Mouse (Mus musculus): ENCODE results near the gene Tada2b.

Gene Tada2b

DNA sequence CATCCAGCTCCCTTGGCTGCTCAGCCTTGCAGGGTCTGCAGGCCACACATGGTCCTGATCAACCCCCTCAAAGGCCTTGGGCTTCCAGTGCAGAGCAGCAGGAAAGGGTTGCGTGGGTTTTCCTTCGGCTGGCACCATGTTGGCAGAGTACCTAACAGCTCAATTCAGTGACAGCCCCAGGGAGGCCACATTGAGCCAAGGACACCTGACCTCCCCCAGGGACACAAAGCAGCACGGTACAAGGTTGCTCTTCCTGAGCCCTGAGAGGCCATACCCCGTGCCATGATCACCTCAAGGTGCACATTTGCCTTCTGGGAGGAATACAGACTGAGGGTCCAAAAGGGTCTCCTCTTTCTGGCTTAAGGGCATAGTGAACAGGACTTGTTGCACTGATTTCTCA is 39.5 kb downstream of the Tada2b start:
- DNase-seq: no peak

DNA sequence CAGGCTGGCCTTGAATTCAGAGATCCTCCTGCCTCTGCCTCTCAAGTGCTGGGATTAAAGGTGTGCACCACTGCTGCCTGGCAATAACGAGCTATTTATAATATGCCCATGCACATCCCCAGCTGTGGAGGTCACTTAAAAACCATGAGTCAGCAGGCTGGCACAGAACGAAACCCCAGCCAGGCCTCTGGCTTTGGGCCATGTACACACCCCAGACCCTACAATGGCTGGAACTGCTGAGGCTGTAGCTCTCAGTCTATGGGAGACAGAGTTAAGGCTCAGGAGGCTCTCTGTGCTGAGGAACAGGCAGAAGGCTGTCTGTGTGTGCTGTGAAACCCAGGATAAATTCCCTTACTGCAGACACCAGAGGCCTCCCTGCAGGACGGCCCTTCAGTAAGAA is 43.3 kb downstream of the Tada2b start:
- no peak for DNase-seq

DNA sequence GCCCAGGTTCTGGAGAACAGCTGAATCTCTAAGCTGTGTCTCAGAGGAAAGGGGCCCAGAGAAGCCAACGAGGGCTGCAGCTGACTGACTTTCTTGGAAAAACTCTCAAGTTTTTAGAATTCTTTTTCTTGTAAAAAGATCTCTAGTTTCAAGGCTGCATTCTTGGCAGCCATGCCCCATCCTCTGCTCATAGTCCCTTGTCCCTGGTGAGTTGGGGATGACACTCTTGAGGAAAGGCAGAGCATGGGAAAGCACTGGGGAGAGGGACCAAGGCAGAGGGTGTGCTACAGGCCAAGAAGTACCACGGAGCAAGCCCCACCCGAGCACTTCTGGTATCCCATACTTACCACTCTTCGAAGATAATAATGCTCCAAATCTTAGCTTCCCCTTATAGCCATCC is 47.2 kb downstream of the Tada2b start:
- no peak for DNase-seq

DNA sequence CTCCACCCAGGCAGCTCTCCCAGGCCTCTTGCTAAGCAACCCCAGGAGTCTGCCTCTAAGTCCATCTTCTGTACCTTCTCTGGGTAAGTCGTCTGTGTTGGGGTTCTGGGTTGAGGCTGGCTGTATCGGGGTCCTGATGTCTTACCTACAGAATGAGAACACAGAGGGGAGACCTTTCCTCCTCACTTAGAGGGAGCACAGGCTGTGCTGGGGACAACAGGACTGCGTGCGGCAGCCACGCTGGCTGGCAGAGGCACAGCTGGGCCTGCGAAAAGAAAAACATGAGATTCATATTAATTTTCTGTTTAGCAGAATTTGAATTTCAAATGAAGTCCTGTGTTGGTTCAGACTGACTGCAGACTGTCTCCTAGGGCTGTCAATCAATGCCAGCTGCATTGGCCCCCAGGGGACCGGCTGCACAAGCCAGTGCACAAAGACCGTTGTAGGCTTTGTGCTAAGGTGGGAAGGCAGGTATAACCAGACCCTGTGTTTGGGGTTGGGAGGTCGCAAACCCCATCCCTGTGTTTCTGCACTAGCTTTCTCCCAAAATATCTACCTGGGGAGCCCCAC is 49.6 kb downstream of the Tada2b start:
- DNase-seq: no peak

DNA sequence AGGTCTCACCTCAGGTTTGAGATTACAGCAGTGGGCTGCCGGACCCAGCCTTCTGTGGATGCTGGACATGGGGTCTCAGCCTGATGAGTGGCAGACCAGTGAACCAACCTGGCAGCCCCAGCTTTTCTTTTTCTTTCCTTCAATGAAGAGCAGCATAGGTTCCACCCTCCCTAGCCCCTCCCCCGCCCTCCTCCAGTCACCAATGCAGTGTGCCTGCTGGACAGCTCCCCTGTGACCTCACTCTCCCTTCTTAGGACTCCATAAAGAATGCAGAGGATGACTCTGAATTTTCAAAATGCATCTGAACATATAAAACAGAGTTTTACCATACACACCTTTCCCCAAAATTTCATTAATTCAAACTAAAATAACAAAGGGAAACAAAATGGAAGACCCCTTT is 52.4 kb downstream of the Tada2b start:
- DNase-seq: no peak

DNA sequence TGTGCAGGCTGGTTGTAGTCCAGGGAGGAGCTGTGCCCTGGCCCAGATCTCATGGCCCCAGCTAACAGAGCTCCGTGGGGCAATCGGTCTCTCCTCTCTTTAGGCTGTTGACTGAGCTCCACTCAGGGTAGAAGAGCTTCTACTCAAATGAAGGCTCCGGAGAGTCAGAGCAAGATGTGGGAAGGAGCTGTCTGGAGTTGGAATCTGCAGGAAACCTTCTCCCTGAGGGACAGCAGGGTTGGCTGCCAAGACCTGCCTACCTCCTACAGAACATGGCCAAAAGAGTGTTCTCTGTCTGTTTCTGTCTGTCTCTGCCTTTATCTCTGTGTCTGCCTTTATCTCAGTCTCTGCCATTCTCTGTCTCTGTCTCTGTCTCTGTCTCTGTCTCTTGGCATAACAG is 54.5 kb downstream of the Tada2b start:
- no peak for DNase-seq

DNA sequence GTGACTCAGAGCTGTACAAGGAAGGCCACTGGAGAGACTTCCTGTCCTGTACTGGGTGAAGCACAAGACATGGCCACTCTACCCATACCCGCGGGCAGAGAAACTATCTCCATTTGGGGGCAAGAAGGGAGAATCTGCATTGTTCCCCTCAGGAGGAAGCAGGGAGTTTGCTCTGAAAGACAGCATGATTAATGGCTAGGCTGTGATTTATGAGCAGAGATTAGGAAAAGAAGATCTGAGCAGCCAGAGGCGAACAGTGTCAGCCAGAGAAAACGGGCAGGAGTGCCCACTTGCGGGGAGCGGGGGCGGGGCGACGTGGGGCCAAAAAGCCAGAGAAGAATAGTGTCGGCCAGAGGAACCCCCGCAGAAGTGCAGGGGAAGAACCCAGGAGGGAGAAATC is 56.3 kb downstream of the Tada2b start:
- DNase-seq: no peak

DNA sequence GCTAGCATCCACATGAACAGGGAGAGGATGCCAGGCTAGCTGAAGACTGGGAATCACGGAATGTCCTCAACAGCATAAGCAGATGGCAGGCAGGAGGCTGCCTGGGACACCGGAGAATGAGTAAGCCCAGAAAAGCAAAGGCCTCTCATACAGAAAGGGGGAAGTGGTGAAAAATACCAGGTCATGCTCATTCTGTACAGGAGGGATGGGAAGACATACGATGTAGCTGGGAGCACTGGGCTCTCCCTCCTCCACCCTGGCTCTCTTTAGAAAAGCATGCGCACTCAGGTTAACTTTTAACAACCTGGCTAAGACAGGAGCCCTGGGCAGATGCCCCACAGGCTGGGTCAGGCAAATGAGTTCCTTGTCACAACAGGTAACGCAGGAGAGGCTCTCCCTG is 57.7 kb downstream of the Tada2b start:
- no peak for DNase-seq

DNA sequence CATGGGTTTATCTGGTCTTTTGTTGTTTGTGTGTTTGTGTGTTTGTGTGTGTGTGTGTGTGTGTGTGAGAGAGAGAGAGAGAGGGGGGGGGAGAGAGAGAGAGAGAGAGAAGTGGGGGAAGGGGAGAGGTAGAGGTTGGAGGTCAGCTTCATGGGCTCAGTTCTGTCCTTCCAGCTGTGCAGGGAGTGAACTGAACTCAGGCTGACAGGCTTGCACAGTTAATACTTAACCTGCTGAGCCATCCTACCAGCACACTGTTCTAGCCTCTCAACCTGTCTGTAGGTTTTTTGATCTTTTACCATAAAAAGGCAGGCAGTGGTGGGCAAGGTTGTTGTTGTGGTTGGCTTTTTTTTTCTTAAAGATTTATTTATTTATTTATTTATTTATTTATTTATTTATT is 59.4 kb downstream of the Tada2b start:
- DNase-seq: no peak
